Mouse (Mus musculus) kidney, embryonic 14.5 days (tissue): ENCODE measurements at regions not wholly inside any gene's neighbourhood (a gene's known extent, or its start where the extent isn't known, plus 50 kb on each side); places are given as distances from the start of the nearest gene placed in this dataset.

Experiments
- ATAC-seq: fragments of 200-750 bp; cut with Nextera tagmentation; 2 replicates; pipeline ENCODE4 v1.8.0; 2017; ENCODE audit warnings: moderate number of reproducible peaks, mild to moderate bottlenecking, moderate TSS enrichment, moderate library complexity; ENCODE audit not compliant: low FRiP score, low TSS enrichment
- H3K27ac ChIP-seq: fragments of 300-500 bp; sonication (generic); 2 replicates; pipeline ENCODE4 v1.5.1; 2014; ENCODE audit warnings: low read depth, mild to moderate bottlenecking, low read length, moderate library complexity, mixed read lengths
- H3K27me3 ChIP-seq: fragments of 300-500 bp; sonication (generic); 2 replicates; pipeline ENCODE4 v1.6.1; 2014; ENCODE audit warnings: mild to moderate bottlenecking, low read length; ENCODE audit not compliant: control insufficient read depth, insufficient read depth
- H3K36me3 ChIP-seq: fragments of 300-500 bp; sonication (generic); 2 replicates; pipeline ENCODE4 v1.6.1; 2014; ENCODE audit warnings: low read length, mixed read lengths; ENCODE audit not compliant: control insufficient read depth, insufficient read depth
- H3K4me1 ChIP-seq: fragments of 300-500 bp; sonication (generic); 2 replicates; pipeline ENCODE4 v1.6.1; 2014; ENCODE audit warnings: low read length, mixed read lengths; ENCODE audit not compliant: control insufficient read depth, insufficient read depth
- H3K4me2 ChIP-seq: fragments of 300-500 bp; sonication (generic); replicated peaks from 2 replicates; pipeline ENCODE4 v1.6.1; 2014; ENCODE audit warnings: low read depth, mild to moderate bottlenecking, low read length
- H3K4me3 ChIP-seq: fragments of 300-500 bp; sonication (generic); 2 replicates; pipeline ENCODE4 v1.5.1; 2014; ENCODE audit warnings: mild to moderate bottlenecking, low read length
- H3K9ac ChIP-seq: fragments of 300-500 bp; sonication (generic); 2 replicates; pipeline ENCODE4 v1.6.1; 2014; ENCODE audit warnings: low read depth, mild to moderate bottlenecking, low read length, moderate library complexity
- H3K9me3 ChIP-seq: fragments of 300-500 bp; sonication (generic); 2 replicates; pipeline ENCODE4 v1.6.1; 2016; ENCODE audit warnings: low read length; ENCODE audit not compliant: control insufficient read depth
- WGBS: fragments of 180-500 bp; shearing (Covaris S2); extraction: QIAGEN DNeasy Blood & Tissue Kit; methylation state at CpG from one replicate; pipeline ENCODE4 v1.1.7; 2014; 5-methylcytosine and 5-hydroxymethylcytosine counted together

DNA sequence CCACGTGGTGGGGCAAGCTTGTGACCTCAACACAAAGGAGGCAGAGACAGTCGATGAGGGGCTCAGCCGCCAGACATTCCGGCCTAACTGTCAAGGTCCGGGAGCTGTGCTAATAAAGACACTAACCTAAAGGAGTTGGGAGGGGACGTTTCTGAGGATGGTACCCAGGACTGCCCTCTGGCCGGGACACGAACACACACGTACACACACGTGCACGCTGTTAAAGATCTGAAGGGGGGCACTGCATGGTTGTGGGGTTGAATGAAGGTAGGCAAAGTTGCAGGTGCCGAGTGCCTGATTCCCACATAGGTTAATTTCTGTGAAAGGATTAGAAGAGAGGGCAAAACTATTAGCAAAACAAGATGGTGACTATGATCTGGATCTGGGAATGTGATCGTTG, 65.4 kb upstream of the Mitf start:
- H3K4me1 ChIP-seq = no peaks in the 10 kb centered on the region
- H3K27ac ChIP-seq = no peak overlapping the region
- H3K9me3 ChIP-seq = no peaks in the 10 kb centered on the region
- H3K4me2 ChIP-seq = no peak overlapping the region
- no peaks in the 10 kb centered on the region for H3K27me3 ChIP-seq
- no peak for ATAC-seq
- H3K4me3 ChIP-seq = no peak overlapping the region
- H3K9ac ChIP-seq = no peak overlapping the region
- no peaks in the 10 kb centered on the region for H3K36me3 ChIP-seq
- 64% methylated on average over 13 of the region's 13 CpGs for WGBS

DNA sequence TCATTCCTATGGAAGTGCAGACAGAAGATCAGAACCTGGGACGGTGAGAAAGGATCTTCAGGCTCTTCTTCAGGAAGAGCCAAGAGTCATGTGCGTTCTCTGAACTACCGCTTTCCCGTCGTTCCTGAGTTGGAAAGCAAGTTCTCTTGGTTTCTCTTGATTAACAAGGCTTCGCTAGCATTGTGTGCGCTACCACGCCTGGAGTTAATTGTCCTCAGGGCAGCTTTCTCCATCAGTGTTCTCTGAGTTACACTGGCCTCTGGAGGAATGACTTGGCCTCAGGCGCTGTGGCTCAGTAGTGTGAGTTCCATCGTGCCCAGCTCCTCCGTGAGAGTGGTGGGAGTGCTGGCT, 66.0 kb upstream of the Mitf start:
- 64% methylated on average over 11 of the region's 11 CpGs for WGBS
- no peak overlapping the region; the same call in 1 of the 2 replicates for H3K4me3 ChIP-seq

DNA sequence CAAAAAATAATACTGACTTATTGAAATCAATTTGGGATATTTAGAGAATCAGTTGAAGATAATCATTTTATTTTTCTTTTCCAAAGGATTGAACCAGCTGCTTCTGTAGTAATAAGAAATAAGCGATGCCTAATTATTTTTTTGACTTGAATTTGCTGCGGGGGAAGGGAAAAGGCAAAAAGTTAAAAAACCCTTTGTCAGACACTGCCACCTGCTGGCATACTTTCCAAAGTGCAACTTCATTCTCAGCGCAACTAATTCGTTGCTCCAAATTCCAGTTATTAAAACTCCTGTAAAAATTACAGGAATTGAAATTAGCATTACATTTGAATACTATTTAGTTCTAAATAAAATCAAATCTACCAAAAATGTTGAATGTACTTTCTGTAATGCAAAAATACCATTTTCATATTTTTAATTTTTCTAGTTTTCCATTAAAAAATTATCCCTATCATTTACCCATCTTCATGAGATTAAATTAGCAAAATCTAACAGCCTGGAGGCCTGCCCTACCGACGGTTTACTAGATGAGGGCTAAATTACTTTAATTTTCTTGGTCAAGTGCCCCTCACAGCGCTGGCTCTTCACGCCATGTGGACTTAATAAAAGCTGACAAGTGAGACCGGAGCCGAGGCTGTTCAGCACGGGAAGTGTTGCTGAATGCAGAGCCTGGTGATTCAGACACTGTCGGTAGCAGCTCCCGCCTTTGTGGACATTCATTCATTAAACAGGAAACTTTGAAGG, 66.6 kb upstream of the Mitf start:
- Histone ChIP-seq H3K4me2 (no peak overlapping the region; the same call in 1 of the 2 replicates), H3K9ac (no peak overlapping the region), H3K4me3 (no peak overlapping the region; the same call in 1 of the 2 replicates), H3K27ac (no peak overlapping the region), H3K4me1 (no peaks in the 10 kb centered on the region), H3K9me3 (no peaks in the 10 kb centered on the region), H3K36me3 (no peaks in the 10 kb centered on the region), H3K27me3 (no peaks in the 10 kb centered on the region)
- ATAC-seq = no peak
- WGBS = 16% methylated on average over 13 of the region's 13 CpGs

More for the DNA sequence above, 66.0 kb upstream of the Mitf start:
- Histone ChIP-seq H3K9ac (no peak overlapping the region), H3K27me3 (no peaks in the 10 kb centered on the region), H3K4me2 (no peak overlapping the region; the same call in 1 of the 2 replicates), H3K4me1 (no peaks in the 10 kb centered on the region), H3K36me3 (no peaks in the 10 kb centered on the region), H3K9me3 (no peaks in the 10 kb centered on the region), H3K27ac (no peak overlapping the region)
- ATAC-seq = no peak

DNA sequence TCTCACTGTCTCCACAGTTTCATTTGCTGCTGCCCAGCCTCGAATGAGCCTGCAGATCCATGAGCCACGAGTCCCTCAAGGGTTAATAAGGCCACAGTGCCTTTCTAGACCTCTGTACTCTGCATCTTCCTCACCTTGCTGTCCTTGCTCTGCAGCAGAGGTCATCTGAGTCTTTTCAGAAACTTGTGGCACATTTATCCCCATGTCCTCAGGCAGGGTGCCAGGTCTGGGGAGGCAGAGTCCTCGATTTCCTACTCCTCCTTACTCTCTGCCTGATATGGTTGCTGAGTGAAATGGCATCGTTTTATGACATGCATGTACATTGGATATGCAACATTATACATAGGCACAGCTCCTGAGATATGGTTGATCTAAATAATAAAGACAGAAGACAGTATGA, 68.0 kb upstream of the Mitf start:
- H3K4me2 ChIP-seq = no peak overlapping the region
- H3K9me3 ChIP-seq = no peaks in the 10 kb centered on the region
- H3K27ac ChIP-seq = no peak overlapping the region
- no peak for ATAC-seq
- no peaks in the 10 kb centered on the region for H3K27me3 ChIP-seq
- no peak overlapping the region for H3K9ac ChIP-seq
- no peaks in the 10 kb centered on the region for H3K36me3 ChIP-seq
- no peaks in the 10 kb centered on the region for H3K4me1 ChIP-seq
- H3K4me3 ChIP-seq = no peak overlapping the region
- 57% methylated on average over 4 of the region's 4 CpGs for WGBS

DNA sequence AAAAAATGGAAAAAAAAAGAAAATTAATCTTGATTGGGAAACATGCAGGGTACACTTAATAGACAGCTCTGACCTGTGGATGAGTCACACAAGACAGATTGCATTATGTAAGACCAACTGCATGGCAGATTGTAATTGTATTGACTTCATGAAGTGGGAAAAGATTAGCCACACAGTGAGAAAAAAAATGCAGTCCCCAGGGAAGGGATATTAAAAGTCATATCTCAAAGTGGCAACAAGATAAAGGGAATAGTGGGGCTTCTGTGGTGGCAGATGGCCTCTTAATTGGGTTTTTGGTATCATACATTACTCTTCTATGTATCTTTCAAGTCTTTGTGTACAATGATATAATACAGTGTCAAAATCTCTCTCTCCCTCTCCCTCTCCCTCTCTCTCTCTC, 76.0 kb upstream of the Mitf start:
- Histone ChIP-seq H3K4me1 (no peaks in the 10 kb centered on the region), H3K9ac (no peak overlapping the region), H3K4me3 (no peak overlapping the region), H3K9me3 (no peaks in the 10 kb centered on the region), H3K27ac (no peak overlapping the region), H3K27me3 (no peaks in the 10 kb centered on the region), H3K36me3 (no peaks in the 10 kb centered on the region), H3K4me2 (no peak overlapping the region)
- ATAC-seq = no peak

DNA sequence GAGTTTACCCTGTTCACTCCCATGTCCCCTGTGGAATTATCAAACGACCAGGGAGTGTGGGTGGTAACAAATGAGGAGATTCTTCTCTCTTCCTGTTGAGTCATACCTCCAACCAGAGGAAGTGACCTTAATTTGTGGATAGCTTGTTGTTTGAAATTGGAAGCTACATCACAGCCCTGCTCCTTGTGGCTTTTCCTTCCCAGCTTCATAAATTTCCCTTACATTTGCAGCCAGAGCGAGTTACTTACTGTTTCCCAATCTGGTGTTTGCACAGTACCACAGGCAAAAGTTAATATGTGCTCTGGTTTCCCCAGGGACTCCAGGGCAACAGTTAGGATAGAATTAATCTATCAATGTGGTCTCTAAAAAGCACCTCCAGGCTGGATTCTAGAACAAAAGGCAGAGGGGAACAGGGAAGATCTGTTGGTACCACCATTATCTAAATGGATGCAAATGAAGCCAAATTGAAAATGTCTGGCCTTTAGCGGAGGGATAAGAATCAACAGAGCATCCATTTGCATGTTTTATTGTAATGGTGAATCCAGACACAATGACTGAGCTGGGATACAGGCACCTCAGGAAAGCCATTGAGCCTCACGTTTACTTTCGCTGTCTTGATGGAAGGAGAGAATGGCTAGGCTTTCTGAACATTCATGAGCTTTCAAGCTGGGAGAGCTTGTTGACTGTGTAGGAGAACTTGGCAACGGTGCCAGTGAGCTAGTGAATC, 88.5 kb upstream of the Mitf start:
- no peak for ATAC-seq
- H3K27me3 ChIP-seq = no peaks in the 10 kb centered on the region
- no peaks in the 10 kb centered on the region for H3K36me3 ChIP-seq
- no peak overlapping the region for H3K9ac ChIP-seq
- no peak overlapping the region for H3K4me3 ChIP-seq
- no peaks in the 10 kb centered on the region for H3K4me1 ChIP-seq
- WGBS = 42% methylated on average over 6 of the region's 6 CpGs
- H3K27ac ChIP-seq = no peak overlapping the region
- H3K9me3 ChIP-seq = no peaks in the 10 kb centered on the region; the same call in 1 of the 2 replicates
- no peak overlapping the region for H3K4me2 ChIP-seq

- Histone ChIP-seq H3K4me3 (no peak overlapping the region), H3K27ac (no peak overlapping the region), H3K4me2 (no peak overlapping the region), H3K9ac (no peak overlapping the region), H3K4me1 (no peaks in the 10 kb centered on the region), H3K9me3 (no peaks in the 10 kb centered on the region), H3K36me3 (no peaks in the 10 kb centered on the region), H3K27me3 (no peaks in the 10 kb centered on the region)
- WGBS = 70% methylated on average over 2 of the region's 2 CpGs
- no peak for ATAC-seq
Measured at GRCm38 (mm10) chr6:97707401-97707800, 90.1 kb upstream of the Frmd4b start.

DNA sequence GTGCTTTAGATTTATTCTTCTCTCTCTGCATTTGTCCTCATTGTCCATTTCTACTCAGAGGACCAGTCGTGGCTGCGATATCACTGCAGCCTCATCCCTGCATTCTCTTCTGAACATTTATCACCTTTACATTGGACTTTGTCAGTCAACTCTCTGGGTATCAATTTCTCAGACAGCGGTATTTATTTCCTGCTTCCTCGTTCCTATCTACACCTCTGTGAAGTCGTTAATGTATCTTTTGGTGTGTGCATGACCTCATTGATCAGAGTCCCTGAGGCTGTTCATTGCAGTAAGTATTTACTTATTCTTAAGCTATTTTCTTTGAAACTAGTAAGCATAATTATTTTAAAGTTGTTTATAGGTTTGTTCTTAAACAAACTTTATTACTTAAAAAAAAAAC, 87.0 kb upstream of the Frmd4b start:
- H3K9me3 ChIP-seq = no peaks in the 10 kb centered on the region
- H3K36me3 ChIP-seq = no peaks in the 10 kb centered on the region
- H3K4me1 ChIP-seq = no peaks in the 10 kb centered on the region
- no peak overlapping the region for H3K27ac ChIP-seq
- no peak overlapping the region for H3K9ac ChIP-seq
- H3K4me2 ChIP-seq = no peak overlapping the region
- no peak overlapping the region for H3K4me3 ChIP-seq
- H3K27me3 ChIP-seq = no peaks in the 10 kb centered on the region
- 65% methylated on average over 5 of the region's 5 CpGs for WGBS
- no peak for ATAC-seq

DNA sequence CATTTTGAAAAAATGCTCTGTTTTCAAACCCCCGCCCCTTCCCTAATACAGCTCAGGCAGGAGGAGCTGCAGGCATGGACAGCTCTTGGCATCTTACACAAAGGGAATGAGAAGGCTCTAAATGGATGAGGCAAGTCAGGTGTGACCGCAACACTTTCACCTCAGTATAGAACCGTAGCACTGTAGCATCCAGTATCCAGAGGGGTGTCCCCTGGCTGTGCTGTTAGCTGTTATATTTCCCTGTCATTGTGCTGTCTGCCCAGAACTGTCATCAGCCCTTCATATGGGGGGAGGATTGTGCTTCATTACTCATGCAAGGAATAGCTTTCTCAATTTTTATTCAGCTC, 82.4 kb upstream of the Frmd4b start:
- Histone ChIP-seq H3K9me3 (no peaks in the 10 kb centered on the region), H3K27me3 (no peaks in the 10 kb centered on the region), H3K36me3 (no peaks in the 10 kb centered on the region), H3K27ac (no peak overlapping the region), H3K4me1 (no peaks in the 10 kb centered on the region), H3K4me2 (no peak overlapping the region), H3K9ac (no peak overlapping the region), H3K4me3 (no peak overlapping the region)
- ATAC-seq = no peak
- WGBS = 79% methylated on average over 3 of the region's 3 CpGs
